Mouse (Mus musculus) right cerebral cortex, postnatal 10 days (tissue): ENCODE results near the gene 1700029H14Rik.

ENCODE experiments used
- DNase-seq, 2 experiments: peaks; one replicate each; pipeline ENCODE4 v3.0.0; 2021; ENCODE audit warnings: low spot score in 2 of 2

The 1700029H14Rik gene

GRCm38 (mm10) chr8:13504894-13505674 lies 57.2 kb downstream of the 1700029H14Rik start:
- no peak for DNase-seq

- DNase-seq = no peak
Measured at GRCm38 (mm10) chr8:13503936-13504606, 58.2 kb downstream of the 1700029H14Rik start.

DNA sequence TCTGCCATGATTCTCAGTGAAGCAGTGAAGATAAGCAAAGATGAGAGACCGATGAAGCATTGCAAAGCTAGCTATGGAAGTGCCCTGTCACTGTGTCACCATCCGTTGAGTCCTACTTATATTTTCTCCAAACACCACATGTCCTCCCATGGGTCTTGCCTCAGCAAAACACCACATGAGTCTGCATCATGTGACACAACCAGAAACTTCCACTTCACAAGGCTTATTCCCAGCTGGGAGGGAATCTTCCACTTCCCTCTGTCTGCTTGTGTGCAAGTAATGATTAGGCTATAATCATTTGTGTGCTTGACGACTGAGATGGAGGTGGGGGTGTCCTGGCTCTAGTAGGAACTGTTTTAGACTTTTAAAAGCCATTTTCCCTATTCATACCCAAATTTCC lies 61.0 kb downstream of the 1700029H14Rik start:
- no peak for DNase-seq
